Mouse (Mus musculus) neural tube, embryonic 15.5 days (tissue): ENCODE results near the gene Mrpl14. TPM values are rescaled to one million over a fixed set of nuclear protein-coding genes. Genes with fewer than 3 reads are reported as not detected.

ENCODE experiments used
- ATAC-seq: fragments of 200-750 bp; cut with Nextera tagmentation; 2 replicates; pipeline ENCODE4 v1.8.0; 2017; ENCODE audit warnings: mild to moderate bottlenecking, moderate TSS enrichment, moderate library complexity; ENCODE audit not compliant: low FRiP score
- H3K27ac ChIP-seq: fragments of 300-500 bp; sonication (generic); replicated peaks from 2 replicates; pipeline ENCODE4 v1.5.1; 2015; ENCODE audit warnings: mild to moderate bottlenecking, inconsistent platforms
- H3K27me3 ChIP-seq: fragments of 300-500 bp; sonication (generic); replicated peaks from 2 replicates; pipeline ENCODE4 v1.6.1; 2015; ENCODE audit warnings: inconsistent platforms
- H3K36me3 ChIP-seq: fragments of 300-500 bp; sonication (generic); 2 replicates; pipeline ENCODE4 v1.6.1; 2015; ENCODE audit warnings: inconsistent platforms
- H3K4me1 ChIP-seq: fragments of 300-500 bp; sonication (generic); 2 replicates; pipeline ENCODE4 v1.6.1; 2015; ENCODE audit warnings: inconsistent platforms
- H3K4me2 ChIP-seq: fragments of 300-500 bp; sonication (generic); 2 replicates; pipeline ENCODE4 v1.6.1; 2015; ENCODE audit warnings: inconsistent platforms, mild to moderate bottlenecking, moderate library complexity
- H3K4me3 ChIP-seq: fragments of 300-500 bp; sonication (generic); replicated peaks from 2 replicates; pipeline ENCODE4 v1.5.1; 2015; ENCODE audit warnings: mild to moderate bottlenecking, inconsistent platforms
- H3K9ac ChIP-seq: fragments of 300-500 bp; sonication (generic); replicated peaks from 2 replicates; pipeline ENCODE4 v1.6.1; 2015; ENCODE audit warnings: mild to moderate bottlenecking, inconsistent platforms
- H3K9me3 ChIP-seq: fragments of 300-500 bp; sonication (generic); replicated peaks from 2 replicates; pipeline ENCODE4 v1.6.1; 2016; ENCODE audit warnings: inconsistent platforms
- WGBS: fragments of 180-500 bp; shearing (Covaris S2); methylation state at CpG from one replicate; pipeline ENCODE4 v1.1.7; 2015; ENCODE audit warnings: mixed read lengths; 5-methylcytosine and 5-hydroxymethylcytosine counted together
- polyA plus RNA-seq: library from polyadenylated mRNA; unstranded; fragments of >200 nt; fragmentation: Nextera tagmentation; extraction: Ambion mirVana; gene quantifications from 2 replicates; pipeline ENCODE4 v1.2.1, GENCODE M21; 2015

The Mrpl14 gene
- polyA plus RNA-seq, 1 experiment from 2014 or later, result 129 TPM

- Histone ChIP-seq H3K9ac (no peak overlapping the region), H3K9me3 (no peaks in the 10 kb centered on the region), H3K27ac (no peak overlapping the region), H3K36me3 (no peaks in the 10 kb centered on the region), H3K4me2 (no peak overlapping the region), H3K27me3 (no peaks in the 10 kb centered on the region), H3K4me1 (no peaks in the 10 kb centered on the region), H3K4me3 (no peak overlapping the region)
- 60% methylated on average over 5 of the region's 5 CpGs for WGBS
- no peak for ATAC-seq
These were observed 20.7 kb downstream of the Mrpl14 start for GRCm38 (mm10) chr17:45706796-45707195.

DNA sequence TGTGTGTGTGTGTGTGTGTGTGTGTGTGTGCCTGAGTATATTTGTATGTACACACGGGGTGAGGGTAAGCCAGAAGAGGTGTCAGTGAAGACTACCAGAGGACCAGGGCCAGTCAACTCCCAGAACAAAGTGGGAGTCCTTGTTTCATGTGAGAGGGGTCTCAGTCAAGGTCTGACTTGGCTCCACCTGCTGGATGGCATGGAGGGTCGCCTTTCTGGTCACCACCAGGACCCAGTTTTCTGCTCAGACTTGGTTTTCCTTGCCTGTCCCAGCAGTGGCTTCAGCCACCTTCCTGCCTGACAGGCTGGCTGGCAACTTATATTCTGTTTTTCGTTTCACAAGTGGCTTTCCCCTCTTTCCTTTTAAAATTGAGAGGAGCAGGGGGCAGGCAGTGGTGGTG is 21.3 kb downstream of the Mrpl14 start:
- H3K4me1 ChIP-seq, result no peaks in the 10 kb centered on the region
- no peak for ATAC-seq
- H3K27ac ChIP-seq, result no peak overlapping the region
- no peak overlapping the region for H3K4me3 ChIP-seq
- H3K9ac ChIP-seq, result no peak overlapping the region
- no peak overlapping the region for H3K4me2 ChIP-seq
- no peaks in the 10 kb centered on the region for H3K36me3 ChIP-seq
- 35% methylated on average over 3 of the region's 3 CpGs for WGBS
- H3K9me3 ChIP-seq, result no peaks in the 10 kb centered on the region
- H3K27me3 ChIP-seq, result no peaks in the 10 kb centered on the region

DNA sequence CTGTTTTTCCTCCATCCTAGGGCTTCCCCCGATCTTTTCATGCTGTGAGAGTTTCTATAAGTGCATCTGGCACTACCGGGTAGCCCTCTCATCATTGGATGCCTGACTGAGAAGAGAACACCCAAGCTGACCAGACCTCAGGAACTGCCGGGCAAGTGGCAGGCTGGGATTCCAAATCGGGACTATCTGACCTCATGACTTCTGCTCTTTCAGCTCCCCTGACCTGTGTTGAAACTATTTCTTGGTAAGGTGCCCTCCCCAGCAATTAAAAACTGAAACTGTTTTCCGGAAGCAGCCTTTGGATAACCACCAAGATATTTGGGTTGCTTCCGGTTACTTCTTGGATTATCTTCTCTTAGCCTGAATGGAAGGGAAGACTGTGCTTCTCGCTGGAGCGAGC is 22.1 kb downstream of the Mrpl14 start:
- Histone ChIP-seq H3K4me2 (no peak overlapping the region), H3K9me3 (no peaks in the 10 kb centered on the region), H3K36me3 (no peaks in the 10 kb centered on the region), H3K4me3 (no peak overlapping the region), H3K27me3 (no peaks in the 10 kb centered on the region), H3K4me1 (no peaks in the 10 kb centered on the region), H3K9ac (no peak overlapping the region), H3K27ac (no peak overlapping the region)
- WGBS, result 86% methylated on average over 8 of the region's 8 CpGs
- no peak for ATAC-seq

DNA sequence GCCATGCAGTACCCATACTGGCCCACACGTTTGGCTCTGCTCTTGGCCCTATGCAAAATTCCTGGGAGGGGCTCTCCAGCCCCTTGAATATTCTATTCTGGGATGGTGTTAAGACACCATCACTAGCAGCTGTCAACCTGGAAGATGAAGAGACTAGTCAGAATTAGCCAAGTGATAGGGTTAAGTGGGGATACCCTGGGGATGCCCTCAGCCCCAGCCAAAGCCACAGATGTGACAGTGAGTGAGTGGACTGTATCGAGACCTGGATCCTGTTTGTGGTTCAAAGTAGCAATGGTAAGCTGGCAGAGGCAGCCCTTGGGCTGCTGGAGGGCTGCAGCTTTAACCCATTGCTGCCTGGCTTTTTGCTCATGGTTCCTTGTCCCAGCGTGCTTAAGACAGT is 23.7 kb downstream of the Mrpl14 start:
- H3K4me1 ChIP-seq, result no peaks in the 10 kb centered on the region
- no peaks in the 10 kb centered on the region for H3K27me3 ChIP-seq
- no peaks in the 10 kb centered on the region for H3K36me3 ChIP-seq
- WGBS, result 49% methylated on average over 3 of the region's 3 CpGs
- H3K9me3 ChIP-seq, result no peaks in the 10 kb centered on the region
- no peak for ATAC-seq
- H3K27ac ChIP-seq, result no peak overlapping the region
- H3K9ac ChIP-seq, result no peak overlapping the region
- H3K4me2 ChIP-seq, result no peak overlapping the region
- H3K4me3 ChIP-seq, result no peak overlapping the region

DNA sequence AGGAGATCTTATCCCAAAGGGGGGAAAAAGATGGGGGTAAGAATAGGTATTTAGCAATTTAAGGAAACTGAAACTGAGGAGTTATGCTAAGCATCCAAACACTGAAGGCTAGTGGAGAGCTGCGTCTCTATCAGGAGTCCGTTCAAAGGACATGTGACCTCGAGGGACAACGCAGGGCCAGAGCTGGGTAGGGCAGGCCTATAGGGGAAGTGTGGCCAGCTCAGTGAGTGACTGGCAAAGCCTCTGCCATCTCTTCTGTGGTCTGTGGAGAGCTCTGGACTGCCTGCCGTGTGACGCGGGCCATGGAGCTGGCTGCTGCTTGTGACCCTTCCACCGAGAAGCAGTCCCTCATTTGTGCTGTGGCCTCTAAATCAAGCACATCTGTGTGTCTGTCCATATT is 24.3 kb downstream of the Mrpl14 start:
- no peak for ATAC-seq
- no peak overlapping the region for H3K4me3 ChIP-seq
- H3K27ac ChIP-seq, result no peak overlapping the region
- H3K4me2 ChIP-seq, result no peak overlapping the region
- H3K9ac ChIP-seq, result no peak overlapping the region
- no peaks in the 10 kb centered on the region for H3K9me3 ChIP-seq
- 88% methylated on average over 8 of the region's 8 CpGs for WGBS
- H3K4me1 ChIP-seq, result no peaks in the 10 kb centered on the region
- H3K36me3 ChIP-seq, result no peaks in the 10 kb centered on the region
- H3K27me3 ChIP-seq, result no peaks in the 10 kb centered on the region

DNA sequence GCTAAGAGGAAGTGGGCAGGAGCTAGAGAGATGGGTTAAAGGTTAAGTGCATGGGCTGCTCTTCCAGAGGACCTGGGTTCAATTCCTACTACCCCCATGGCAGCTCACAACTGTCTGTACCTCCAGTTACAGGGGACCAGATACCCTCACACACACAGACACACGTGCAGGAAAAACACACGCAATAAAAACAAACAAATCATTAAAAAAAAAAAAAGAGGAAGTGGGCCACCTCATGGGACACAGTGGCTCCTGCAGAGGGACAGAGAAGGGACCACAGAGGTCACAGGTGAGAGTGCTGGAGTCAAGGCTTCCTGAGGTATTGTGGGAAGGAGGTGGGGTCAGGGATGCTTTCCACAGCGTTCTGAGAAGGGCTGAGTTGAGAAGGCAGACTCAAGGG is 25.4 kb downstream of the Mrpl14 start:
- Histone ChIP-seq H3K9me3 (no peaks in the 10 kb centered on the region), H3K4me1 (no peaks in the 10 kb centered on the region), H3K9ac (no peak overlapping the region), H3K27ac (no peak overlapping the region), H3K4me2 (no peak overlapping the region), H3K27me3 (no peaks in the 10 kb centered on the region), H3K36me3 (no peaks in the 10 kb centered on the region), H3K4me3 (no peak overlapping the region)
- no peak for ATAC-seq
- WGBS, result 77% methylated on average over 3 of the region's 3 CpGs

DNA sequence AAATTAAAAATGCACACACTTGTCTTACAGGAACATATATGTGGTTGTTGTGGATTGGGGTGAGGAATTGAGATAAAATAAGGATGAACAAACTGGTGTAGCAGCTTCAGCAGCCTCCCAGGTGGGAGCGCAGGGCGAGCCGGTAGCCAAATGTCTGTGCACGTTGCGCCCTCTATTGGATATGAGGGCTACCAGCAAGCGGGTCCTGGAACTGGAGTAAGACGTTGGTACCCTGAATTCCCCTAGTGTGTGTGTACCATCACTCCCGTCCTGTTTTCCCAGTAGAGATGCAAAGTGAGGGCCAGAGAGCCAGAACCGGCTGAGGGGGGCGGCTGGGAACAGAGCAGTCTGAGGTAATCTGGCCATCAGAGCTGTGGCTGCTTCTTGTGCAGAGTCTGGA is 32.2 kb downstream of the Mrpl14 start:
- H3K4me3 ChIP-seq, result no peak overlapping the region
- H3K9me3 ChIP-seq, result no peaks in the 10 kb centered on the region
- H3K27me3 ChIP-seq, result no peaks in the 10 kb centered on the region
- peaks cover 12% of the 10 kb centered on the region for H3K4me1 ChIP-seq
- H3K36me3 ChIP-seq, result no peaks in the 10 kb centered on the region
- H3K4me2 ChIP-seq, result no peak overlapping the region
- ATAC-seq, result no peak
- H3K27ac ChIP-seq, result no peak overlapping the region
- no peak overlapping the region for H3K9ac ChIP-seq
- WGBS, result 8% methylated on average over 10 of the region's 10 CpGs

GRCm38 (mm10) chr17:45723732-45724573 is 37.8 kb downstream of the Mrpl14 start:
- Histone ChIP-seq H3K4me1 (peaks cover 18% of the 10 kb centered on the region), H3K4me2 (peak overlapping the region; percentile 63), H3K4me3 (peak overlapping the region; percentile 53), H3K36me3 (no peaks in the 10 kb centered on the region), H3K27me3 (no peaks in the 10 kb centered on the region), H3K9ac (peak overlapping the region; percentile 76), H3K9me3 (no peaks in the 10 kb centered on the region), H3K27ac (peak overlapping the region; percentile 91)
- 3% methylated on average over 25 of the region's 25 CpGs for WGBS
- ATAC-seq, result peak; percentile 73

- H3K27ac ChIP-seq, result no peak overlapping the region
- peak overlapping the region; percentile 63; the same call in 1 of the 2 replicates for H3K4me2 ChIP-seq
- no peaks in the 10 kb centered on the region for H3K27me3 ChIP-seq
- WGBS, result 87% methylated on average over 10 of the region's 10 CpGs
- H3K36me3 ChIP-seq, result no peaks in the 10 kb centered on the region
- H3K4me1 ChIP-seq, result peaks cover 18% of the 10 kb centered on the region
- H3K9me3 ChIP-seq, result no peaks in the 10 kb centered on the region
- H3K9ac ChIP-seq, result 0 out of 2 replicates have a peak overlapping the region, but pooled peaks have one; percentile 76
- no peak overlapping the region for H3K4me3 ChIP-seq
- ATAC-seq, result no peak; the same call in 1 of the 2 replicates
These were observed 38.4 kb downstream of the Mrpl14 start for GRCm38 (mm10) chr17:45724574-45724921.

GRCm38 (mm10) chr17:45726249-45726648 is 40.1 kb downstream of the Mrpl14 start:
- H3K4me3 ChIP-seq, result no peak overlapping the region
- H3K4me2 ChIP-seq, result no peak overlapping the region
- H3K27me3 ChIP-seq, result 0 out of 2 replicates have a peak, but pooled peaks cover under 1% of the 10 kb centered on the region
- 57% methylated on average over 7 of the region's 7 CpGs for WGBS
- peaks cover 18% of the 10 kb centered on the region for H3K4me1 ChIP-seq
- H3K36me3 ChIP-seq, result no peaks in the 10 kb centered on the region
- ATAC-seq, result no peak
- no peak overlapping the region for H3K27ac ChIP-seq
- H3K9ac ChIP-seq, result no peak overlapping the region
- no peaks in the 10 kb centered on the region for H3K9me3 ChIP-seq

DNA sequence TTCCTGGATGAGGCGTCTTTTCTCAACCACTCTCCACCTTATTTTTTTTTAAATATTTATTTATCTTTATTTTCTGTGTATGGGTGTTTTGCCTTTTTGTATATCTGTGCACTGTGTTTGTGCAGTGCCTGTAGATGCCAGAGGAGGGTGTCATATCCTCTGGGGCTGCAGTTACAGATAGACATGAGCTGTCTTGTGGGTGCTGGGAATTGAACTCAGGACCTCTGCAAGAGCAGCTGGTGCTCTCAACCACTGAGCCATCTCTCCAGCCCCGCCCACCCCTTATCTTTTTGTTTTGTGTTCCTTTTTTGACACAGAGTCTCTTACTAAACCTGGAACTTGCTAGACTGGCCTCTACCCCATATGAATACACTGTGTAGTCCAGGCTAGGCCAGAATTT is 41.4 kb downstream of the Mrpl14 start:
- no peak overlapping the region for H3K4me3 ChIP-seq
- H3K36me3 ChIP-seq, result no peaks in the 10 kb centered on the region
- peaks cover 14% of the 10 kb centered on the region for H3K4me1 ChIP-seq
- no peak overlapping the region for H3K9ac ChIP-seq
- no peak overlapping the region for H3K4me2 ChIP-seq
- ATAC-seq, result no peak
- H3K27me3 ChIP-seq, result peaks cover 7% of the 10 kb centered on the region; the same call in 1 of the 2 replicates
- 90% methylated on average over 2 of the region's 2 CpGs for WGBS
- H3K27ac ChIP-seq, result no peak overlapping the region
- no peaks in the 10 kb centered on the region for H3K9me3 ChIP-seq

DNA sequence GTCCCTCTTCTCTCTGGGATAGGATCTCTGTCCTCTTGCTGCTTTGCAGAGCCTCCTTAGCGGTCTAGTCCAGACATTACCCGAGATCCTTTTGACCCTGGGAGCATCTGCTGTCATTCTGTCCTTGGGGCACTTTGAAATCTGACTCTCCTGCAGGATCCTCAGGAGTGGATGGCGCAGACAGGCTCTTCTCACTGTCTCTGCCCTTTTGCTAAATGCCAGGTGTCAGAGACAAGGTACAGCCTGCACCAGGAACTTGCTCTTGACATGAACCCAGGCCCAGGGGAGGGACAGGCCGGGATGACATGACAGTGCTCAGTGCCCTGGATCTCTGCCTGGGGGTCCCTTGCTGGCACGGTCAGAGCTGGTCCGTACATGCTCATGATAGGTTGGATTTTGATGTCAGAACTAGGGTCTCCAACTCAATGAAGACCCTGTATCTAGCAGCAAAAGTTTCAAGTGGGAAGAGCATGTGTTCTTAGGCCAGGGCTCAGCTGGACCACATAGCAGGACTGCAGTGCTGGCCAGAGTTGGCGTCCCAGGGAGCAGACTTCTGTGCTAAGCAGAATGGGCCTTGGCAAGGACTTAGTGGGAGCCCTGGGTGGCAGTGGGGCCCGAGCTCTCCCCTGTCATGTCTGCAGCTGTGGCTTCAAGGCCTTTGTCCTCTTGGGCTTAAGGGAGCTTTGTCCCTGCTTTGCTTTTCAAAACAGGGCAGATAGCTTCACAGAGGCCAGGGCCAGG is 42.0 kb downstream of the Mrpl14 start:
- WGBS, result 61% methylated on average over 8 of the region's 8 CpGs
- ATAC-seq, result no peak
- Histone ChIP-seq H3K27ac (no peak overlapping the region), H3K27me3 (peaks cover 7% of the 10 kb centered on the region; the same call in 1 of the 2 replicates), H3K4me3 (no peak overlapping the region), H3K36me3 (no peaks in the 10 kb centered on the region), H3K4me2 (no peak overlapping the region), H3K9ac (no peak overlapping the region), H3K4me1 (peaks cover 8% of the 10 kb centered on the region), H3K9me3 (no peaks in the 10 kb centered on the region)
